Mouse (Mus musculus): Measurements from ENCODE around the gene Tbr1. TPM values are rescaled to one million over a fixed set of nuclear protein-coding genes. Genes with fewer than 3 reads are reported as not detected.
A peak's percentile ranks its signal among the peaks of the same experiment; 100 is the strongest.

Gene Tbr1
- polyA plus RNA-seq (2014; fragmentation: Nextera tagmentation; extraction: Ambion mirVana) = 0.29 and 0.57 TPM in 2 replicates

- Histone ChIP-seq H3K9ac (ENCODE audit: low read length) (no peak within 1 kb of the TSS), H3K27ac (ENCODE audit: low read depth, low read length) (no peak within 1 kb of the TSS), H3K27me3 (ENCODE audit: control insufficient read depth, insufficient read depth, low read length) (peaks cover 60% of the 10 kb centered on the region), H3K4me2 (ENCODE audit: low read depth) (no peak within 1 kb of the TSS), H3K9me3 (ENCODE audit: control insufficient read depth, low read length) (no peaks in the 10 kb centered on the region), H3K4me3 (ENCODE audit: low read depth, low read length) (no peak within 1 kb of the TSS), H3K4me1 (ENCODE audit: control insufficient read depth, insufficient read depth, low read length) (0 out of 2 replicates have a peak, but pooled peaks cover 4% of the 10 kb centered on the region), H3K36me3 (ENCODE audit: control insufficient read depth, insufficient read depth, low read length) (no peaks in the 10 kb centered on the region)
- ATAC-seq (ENCODE audit: insufficient read depth, low FRiP score, low TSS enrichment) = 0 out of 2 replicates have a peak, but pooled peaks have one; percentile 14
- 2% methylated on average over 11 of the region's 11 CpGs for WGBS
- DNase-seq (ENCODE audit: low spot score) = peak; percentile 53
Observed at GRCm38 (mm10) chr2:61802656-61803251, at the start of gene Tbr1. Gene Tbr1, plus strand, starts transcription at chr2:61802930.

- no peak overlapping the region for H3K27ac ChIP-seq (ENCODE audit: low read depth, low read length)
- H3K36me3 ChIP-seq (ENCODE audit: control insufficient read depth, insufficient read depth, low read length) = no peaks in the 10 kb centered on the region
- no peak overlapping the region for H3K4me3 ChIP-seq (ENCODE audit: low read depth, low read length)
- H3K9ac ChIP-seq (ENCODE audit: low read length) = no peak overlapping the region
- H3K4me2 ChIP-seq (ENCODE audit: low read depth) = no peak overlapping the region
- DNase-seq (ENCODE audit: low spot score) = no peak
- H3K27me3 ChIP-seq (ENCODE audit: control insufficient read depth, insufficient read depth, low read length) = no peaks in the 10 kb centered on the region
- ATAC-seq (ENCODE audit: insufficient read depth, low FRiP score, low TSS enrichment) = no peak
- H3K9me3 ChIP-seq (ENCODE audit: control insufficient read depth, low read length) = no peaks in the 10 kb centered on the region
- H3K4me1 ChIP-seq (ENCODE audit: control insufficient read depth, insufficient read depth, low read length) = no peaks in the 10 kb centered on the region
Observed at GRCm38 (mm10) chr2:61754989-61755388, 47.7 kb upstream of the Tbr1 start.

- DNase-seq (ENCODE audit: low spot score) = no peak
Observed at GRCm38 (mm10) chr2:61759234-61759855, 43.4 kb upstream of the Tbr1 start.

DNA sequence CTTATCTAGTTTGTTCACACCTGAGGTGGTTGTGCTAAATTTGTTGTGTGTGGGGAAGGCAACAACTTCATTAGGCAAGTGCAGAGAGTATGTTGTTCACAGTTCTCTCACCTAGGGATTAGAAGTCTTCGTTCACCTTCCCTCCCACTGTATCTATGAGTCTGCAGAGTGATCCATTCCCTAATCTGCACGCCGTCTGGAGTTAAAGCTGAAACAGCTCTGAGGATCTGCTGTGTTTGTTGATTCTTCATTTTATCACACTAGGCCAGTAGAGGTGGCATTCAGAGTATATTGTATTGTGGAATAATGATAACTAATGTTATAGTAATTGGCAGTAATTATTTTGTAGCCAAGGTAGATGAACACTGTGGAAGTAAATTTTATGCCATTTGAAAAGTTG is 42.7 kb upstream of the Tbr1 start:
- Histone ChIP-seq H3K36me3 (ENCODE audit: control insufficient read depth, insufficient read depth, low read length) (no peaks in the 10 kb centered on the region), H3K9me3 (ENCODE audit: control insufficient read depth, low read length) (no peaks in the 10 kb centered on the region), H3K4me2 (ENCODE audit: low read depth) (no peak overlapping the region), H3K9ac (ENCODE audit: low read length) (no peak overlapping the region), H3K4me3 (ENCODE audit: low read depth, low read length) (no peak overlapping the region), H3K4me1 (ENCODE audit: control insufficient read depth, insufficient read depth, low read length) (no peaks in the 10 kb centered on the region), H3K27me3 (ENCODE audit: control insufficient read depth, insufficient read depth, low read length) (no peaks in the 10 kb centered on the region), H3K27ac (ENCODE audit: low read depth, low read length) (no peak overlapping the region)
- WGBS = 93% methylated on average over 3 of the region's 3 CpGs
- DNase-seq (ENCODE audit: low spot score) = no peak
- no peak for ATAC-seq (ENCODE audit: insufficient read depth, low FRiP score, low TSS enrichment)

More at GRCm38 (mm10) chr2:61759234-61759855, 43.4 kb upstream of the Tbr1 start:
- Histone ChIP-seq H3K4me3 (ENCODE audit: low read depth, low read length) (no peak overlapping the region), H3K9me3 (ENCODE audit: control insufficient read depth, low read length) (no peaks in the 10 kb centered on the region), H3K27me3 (ENCODE audit: control insufficient read depth, insufficient read depth, low read length) (no peaks in the 10 kb centered on the region), H3K4me2 (ENCODE audit: low read depth) (no peak overlapping the region), H3K4me1 (ENCODE audit: control insufficient read depth, insufficient read depth, low read length) (no peaks in the 10 kb centered on the region), H3K9ac (ENCODE audit: low read length) (no peak overlapping the region), H3K27ac (ENCODE audit: low read depth, low read length) (no peak overlapping the region), H3K36me3 (ENCODE audit: control insufficient read depth, insufficient read depth, low read length) (no peaks in the 10 kb centered on the region)
- WGBS = 87% methylated on average over 5 of the region's 5 CpGs
- ATAC-seq (ENCODE audit: insufficient read depth, low FRiP score, low TSS enrichment) = no peak

- Histone ChIP-seq H3K4me3 (ENCODE audit: low read depth, low read length) (no peak overlapping the region), H3K9me3 (ENCODE audit: control insufficient read depth, low read length) (no peaks in the 10 kb centered on the region), H3K36me3 (ENCODE audit: control insufficient read depth, insufficient read depth, low read length) (no peaks in the 10 kb centered on the region), H3K27ac (ENCODE audit: low read depth, low read length) (no peak overlapping the region), H3K4me2 (ENCODE audit: low read depth) (no peak overlapping the region), H3K27me3 (ENCODE audit: control insufficient read depth, insufficient read depth, low read length) (no peaks in the 10 kb centered on the region), H3K4me1 (ENCODE audit: control insufficient read depth, insufficient read depth, low read length) (no peaks in the 10 kb centered on the region), H3K9ac (ENCODE audit: low read length) (no peak overlapping the region)
- no peak for ATAC-seq (ENCODE audit: insufficient read depth, low FRiP score, low TSS enrichment)
- 73% methylated on average over 6 of the region's 6 CpGs for WGBS
- no peak for DNase-seq (ENCODE audit: low spot score)
Observed at GRCm38 (mm10) chr2:61764470-61765105, 38.1 kb upstream of the Tbr1 start.

DNA sequence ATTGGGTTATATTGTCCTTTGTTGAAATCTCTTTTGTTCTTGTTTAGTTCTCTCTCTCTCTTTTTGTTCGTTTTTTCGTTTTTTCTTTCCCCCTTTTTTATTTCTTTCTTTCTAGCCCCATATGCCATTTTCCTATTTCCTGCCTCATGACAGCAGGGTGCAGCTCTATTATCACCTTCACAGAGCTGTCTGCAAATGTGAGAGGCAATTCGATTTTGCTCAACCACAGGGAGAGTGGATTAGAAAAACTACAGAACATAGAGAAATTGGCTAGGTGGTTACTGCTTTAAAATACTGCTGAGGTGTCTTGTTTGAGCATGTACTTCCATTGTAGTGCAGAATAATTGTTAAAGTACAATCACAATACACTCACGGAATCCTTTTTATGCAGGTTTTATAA is 37.2 kb upstream of the Tbr1 start:
- DNase-seq (ENCODE audit: low spot score) = no peak
- no peaks in the 10 kb centered on the region for H3K36me3 ChIP-seq (ENCODE audit: control insufficient read depth, insufficient read depth, low read length)
- H3K27me3 ChIP-seq (ENCODE audit: control insufficient read depth, insufficient read depth, low read length) = no peaks in the 10 kb centered on the region
- no peak for ATAC-seq (ENCODE audit: insufficient read depth, low FRiP score, low TSS enrichment)
- H3K4me2 ChIP-seq (ENCODE audit: low read depth) = no peak overlapping the region
- H3K4me1 ChIP-seq (ENCODE audit: control insufficient read depth, insufficient read depth, low read length) = no peaks in the 10 kb centered on the region
- H3K27ac ChIP-seq (ENCODE audit: low read depth, low read length) = no peak overlapping the region
- no peak overlapping the region for H3K9ac ChIP-seq (ENCODE audit: low read length)
- 64% methylated on average over 4 of the region's 4 CpGs for WGBS
- H3K4me3 ChIP-seq (ENCODE audit: low read depth, low read length) = no peak overlapping the region
- H3K9me3 ChIP-seq (ENCODE audit: control insufficient read depth, low read length) = no peaks in the 10 kb centered on the region

DNA sequence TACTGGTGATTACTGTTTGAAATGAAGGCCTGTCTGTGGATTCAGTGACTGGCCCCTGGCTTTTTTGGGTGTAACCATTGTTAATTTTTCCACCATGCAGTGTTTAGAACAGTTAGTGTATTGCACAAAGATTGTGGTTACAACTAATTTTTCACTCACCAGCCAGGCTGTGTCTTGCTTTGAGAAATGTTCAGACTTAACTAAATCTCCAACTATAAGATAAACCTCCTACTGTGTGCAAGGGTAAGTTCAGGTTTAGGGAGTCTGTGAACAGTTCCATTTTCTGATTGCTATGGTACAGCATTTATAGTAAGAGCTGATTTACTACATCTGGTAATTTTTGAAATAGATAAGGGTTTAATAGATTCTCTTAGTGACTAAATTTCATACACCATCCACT is 21.9 kb upstream of the Tbr1 start:
- Histone ChIP-seq H3K4me3 (ENCODE audit: low read depth, low read length) (no peak overlapping the region), H3K27ac (ENCODE audit: low read depth, low read length) (no peak overlapping the region), H3K9ac (ENCODE audit: low read length) (no peak overlapping the region), H3K27me3 (ENCODE audit: control insufficient read depth, insufficient read depth, low read length) (no peaks in the 10 kb centered on the region), H3K4me2 (ENCODE audit: low read depth) (no peak overlapping the region), H3K4me1 (ENCODE audit: control insufficient read depth, insufficient read depth, low read length) (no peaks in the 10 kb centered on the region), H3K9me3 (ENCODE audit: control insufficient read depth, low read length) (no peaks in the 10 kb centered on the region), H3K36me3 (ENCODE audit: control insufficient read depth, insufficient read depth, low read length) (no peaks in the 10 kb centered on the region)
- no peak for DNase-seq (ENCODE audit: low spot score)
- ATAC-seq (ENCODE audit: insufficient read depth, low FRiP score, low TSS enrichment) = no peak

DNA sequence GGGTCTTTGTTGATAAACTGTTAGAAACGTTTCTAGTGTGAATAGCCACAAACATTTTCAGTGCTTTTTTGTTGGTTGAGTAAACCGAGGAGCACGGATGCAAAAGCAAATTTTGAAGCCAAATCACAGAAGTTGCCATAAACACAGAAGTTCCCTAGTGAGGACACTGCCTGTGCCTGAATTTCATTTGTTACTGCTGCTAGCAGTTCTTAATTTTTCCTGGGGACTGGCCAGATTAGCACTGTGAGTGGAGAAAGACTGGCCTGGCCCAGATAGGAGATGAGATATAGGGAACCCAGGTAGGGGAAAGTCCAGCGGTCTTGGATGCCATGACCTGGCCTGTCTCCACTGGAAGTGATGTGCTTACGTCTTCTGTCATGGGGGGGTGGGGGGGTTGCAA is 7.8 kb upstream of the Tbr1 start:
- Histone ChIP-seq H3K36me3 (ENCODE audit: control insufficient read depth, insufficient read depth, low read length) (no peaks in the 10 kb centered on the region), H3K27ac (ENCODE audit: low read depth, low read length) (no peak overlapping the region), H3K4me2 (ENCODE audit: low read depth) (no peak overlapping the region), H3K4me3 (ENCODE audit: low read depth, low read length) (no peak overlapping the region), H3K4me1 (ENCODE audit: control insufficient read depth, insufficient read depth, low read length) (no peaks in the 10 kb centered on the region), H3K9ac (ENCODE audit: low read length) (no peak overlapping the region), H3K9me3 (ENCODE audit: control insufficient read depth, low read length) (no peaks in the 10 kb centered on the region), H3K27me3 (ENCODE audit: control insufficient read depth, insufficient read depth, low read length) (no peaks in the 10 kb centered on the region)
- DNase-seq (ENCODE audit: low spot score) = no peak
- ATAC-seq (ENCODE audit: insufficient read depth, low FRiP score, low TSS enrichment) = no peak
- WGBS = 79% methylated on average over 5 of the region's 5 CpGs

DNA sequence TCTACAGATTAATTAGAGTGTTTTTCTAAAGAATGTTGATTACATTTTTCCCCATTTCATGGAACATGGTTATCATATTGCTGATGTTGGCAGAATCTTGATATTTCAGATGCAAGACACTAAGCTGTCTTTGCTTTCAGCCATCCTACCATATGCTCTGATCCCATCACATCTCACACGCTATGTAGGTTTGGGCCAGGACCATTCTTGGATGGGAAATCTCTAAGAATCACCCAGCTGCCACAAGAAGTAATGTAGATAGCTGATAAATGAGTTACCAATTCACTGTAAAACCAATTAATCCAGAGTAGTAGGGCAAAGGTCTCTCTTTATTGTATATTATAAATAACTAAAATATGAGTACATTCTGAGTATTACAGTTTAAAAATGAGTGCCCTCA is 4.7 kb upstream of the Tbr1 start:
- Histone ChIP-seq H3K27me3 (ENCODE audit: control insufficient read depth, insufficient read depth, low read length) (peaks cover 15% of the 10 kb centered on the region), H3K4me3 (ENCODE audit: low read depth, low read length) (no peak overlapping the region), H3K9ac (ENCODE audit: low read length) (no peak overlapping the region), H3K4me1 (ENCODE audit: control insufficient read depth, insufficient read depth, low read length) (no peaks in the 10 kb centered on the region), H3K27ac (ENCODE audit: low read depth, low read length) (no peak overlapping the region), H3K36me3 (ENCODE audit: control insufficient read depth, insufficient read depth, low read length) (no peaks in the 10 kb centered on the region), H3K9me3 (ENCODE audit: control insufficient read depth, low read length) (no peaks in the 10 kb centered on the region), H3K4me2 (ENCODE audit: low read depth) (no peak overlapping the region)
- DNase-seq (ENCODE audit: low spot score) = no peak
- ATAC-seq (ENCODE audit: insufficient read depth, low FRiP score, low TSS enrichment) = no peak
- WGBS = 94% methylated on average over 1 of the region's 1 CpGs
